Mouse (Mus musculus) G1E (cell line): ENCODE measurements around the gene Timp1.

Experiments
- CTCF ChIP-seq: IDR thresholded peaks from 2 replicates; pipeline ENCODE4 v1.5.1; 2012; ENCODE audit warnings: low read depth, low read length, inconsistent platforms, mixed read lengths
- GATA1 ChIP-seq: IDR thresholded peaks from 2 replicates; pipeline ENCODE4 v1.6.1; 2012; ENCODE audit warnings: borderline replicate concordance, low read length, inconsistent platforms, mixed read lengths
- POLR2AphosphoS5 ChIP-seq: IDR thresholded peaks from 2 replicates; pipeline ENCODE4 v1.6.1; 2012; ENCODE audit warnings: low read depth, low read length, inconsistent platforms; ENCODE audit not compliant: insufficient replicate concordance
- TAL1 ChIP-seq: conservative IDR thresholded peaks from 2 replicates; pipeline ENCODE4 v1.6.1; 2012; ENCODE audit warnings: low read depth, low read length, inconsistent platforms, mixed read lengths

DNA sequence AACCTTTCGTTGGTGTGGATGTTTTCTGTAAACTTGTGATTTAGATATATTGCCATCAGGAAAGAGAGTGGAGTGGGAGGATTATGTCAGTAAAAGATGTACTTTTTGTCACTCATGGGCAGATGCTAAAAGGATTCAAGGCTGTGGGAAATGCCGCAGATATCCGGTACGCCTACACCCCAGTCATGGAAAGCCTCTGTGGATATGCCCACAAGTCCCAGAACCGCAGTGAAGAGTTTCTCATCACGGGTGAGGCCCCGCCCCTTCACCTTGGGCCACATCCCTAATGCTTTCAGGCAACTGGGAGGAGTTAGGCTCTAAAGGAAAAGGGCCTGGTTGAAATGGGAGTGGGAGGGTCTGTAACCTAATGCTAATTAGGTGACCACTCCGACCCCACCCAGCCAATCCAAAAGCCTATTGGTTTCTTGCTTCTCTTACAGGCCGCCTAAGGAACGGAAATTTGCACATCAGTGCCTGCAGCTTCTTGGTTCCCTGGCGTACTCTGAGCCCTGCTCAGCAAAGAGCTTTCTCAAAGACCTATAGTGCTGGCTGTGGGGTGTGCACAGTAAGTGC, 3.0 kb downstream of the Timp1 start:
- TF ChIP-seq CTCF (no peak), GATA1 (no peak), TAL1 (no peak), POLR2AphosphoS5 (no peak)
